Mouse (Mus musculus) brain, embryonic 14.5 days (tissue): ENCODE data around the gene Rnf31. TPM values are rescaled to one million over a fixed set of nuclear protein-coding genes. Genes with fewer than 3 reads are reported as not detected.

Source experiments
- DNase-seq: peaks from one replicate; pipeline ENCODE4 v3.0.0-alpha.2; 2011; ENCODE audit warnings: low read depth
- CTCF ChIP-seq: fragments of 200-500 bp; IDR thresholded peaks from 2 replicates; pipeline ENCODE4 v1.5.1; 2012; ENCODE audit warnings: inconsistent platforms, mild to moderate bottlenecking, moderate library complexity, borderline replicate concordance; ENCODE audit not compliant: insufficient read depth, insufficient read length; ENCODE audit errors: extremely low read depth
- POLR2A ChIP-seq: fragments of 200-500 bp; IDR thresholded peaks from 2 replicates; pipeline ENCODE4 v1.6.1; 2012; ENCODE audit warnings: mild to moderate bottlenecking, inconsistent platforms, borderline replicate concordance; ENCODE audit not compliant: poor library complexity, insufficient read depth, insufficient read length, severe bottlenecking; ENCODE audit errors: extremely low read depth
- polyA plus RNA-seq: library from polyadenylated mRNA; depleted of rRNA; stranded (reverse); fragments of >200 nt; gene quantifications from 2 replicates; pipeline ENCODE4 v1.2.3, GENCODE M21; 2012; rRNA removed

The Rnf31 gene
- polyA plus RNA-seq, result 25.1 and 30.4 TPM in 2 replicates

- DNase-seq, result peak; percentile 97
- no peak for TF ChIP-seq CTCF
- TF ChIP-seq POLR2A, result peak; percentile 1; the same call in 1 of the 2 replicates
Measured at GRCm38 (mm10) chr14:55591331-55591891, at the start of gene Rnf31. TSS of gene Rnf31 (plus strand) at chr14:55591708.

GRCm38 (mm10) chr14:55542268-55542667 is 49.2 kb upstream of the Rnf31 start:
- no peak for TF ChIP-seq CTCF
- TF ChIP-seq POLR2A, result no peak
- DNase-seq, result no peak

GRCm38 (mm10) chr14:55544334-55544733 is 47.2 kb upstream of the Rnf31 start:
- DNase-seq, result peak; percentile 52
- TF ChIP-seq POLR2A, result no peak

GRCm38 (mm10) chr14:55550191-55550590 is 41.3 kb upstream of the Rnf31 start:
- DNase-seq, result no peak
- no peak for TF ChIP-seq CTCF
- TF ChIP-seq POLR2A, result no peak

- no peak for DNase-seq
- TF ChIP-seq CTCF (no peak), POLR2A (no peak)
Measured at GRCm38 (mm10) chr14:55551347-55551746, 40.2 kb upstream of the Rnf31 start.

- DNase-seq, result no peak
- TF ChIP-seq POLR2A (no peak), CTCF (no peak)
Measured at GRCm38 (mm10) chr14:55551794-55552193, 39.7 kb upstream of the Rnf31 start.

- TF ChIP-seq POLR2A (no peak), CTCF (no peak)
- DNase-seq, result no peak
Measured at GRCm38 (mm10) chr14:55554635-55555034, 36.9 kb upstream of the Rnf31 start.

- DNase-seq, result no peak
- no peak for TF ChIP-seq CTCF
- TF ChIP-seq POLR2A, result no peak
Measured at GRCm38 (mm10) chr14:55555788-55556187, 35.7 kb upstream of the Rnf31 start.

GRCm38 (mm10) chr14:55557003-55557402 is 34.5 kb upstream of the Rnf31 start:
- DNase-seq, result peak; percentile 80
- TF ChIP-seq POLR2A (no peak), CTCF (peak; percentile 82)

GRCm38 (mm10) chr14:55557587-55557986 is 33.9 kb upstream of the Rnf31 start:
- TF ChIP-seq CTCF, result no peak
- no peak for TF ChIP-seq POLR2A

GRCm38 (mm10) chr14:55558740-55559448 is 32.6 kb upstream of the Rnf31 start:
- DNase-seq, result no peak
- TF ChIP-seq POLR2A, result no peak
- TF ChIP-seq CTCF, result no peak

More at GRCm38 (mm10) chr14:55557587-55557986, 33.9 kb upstream of the Rnf31 start:
- no peak for DNase-seq

GRCm38 (mm10) chr14:55559799-55560201 is 31.7 kb upstream of the Rnf31 start, which contains the start of gene Dcaf11:
TSS of gene Dcaf11 (plus strand) at chr14:55560006.
- peak; percentile 97 for DNase-seq
- TF ChIP-seq POLR2A (peak; percentile 39; the same call in 1 of the 2 replicates), CTCF (0 out of 2 replicates have a peak, but pooled peaks have one; percentile 0)
